Mouse (Mus musculus) thymus, postnatal 10 days (tissue): ENCODE results near the gene Haspin.
A peak's percentile ranks its signal among the peaks of the same experiment; 100 is the strongest.

Source experiments
- DNase-seq, 2 experiments: peaks; one replicate each; pipeline ENCODE4 v3.0.0; 2021; ENCODE audit warnings: low spot score in 2 of 2

The Haspin gene

GRCm38 (mm10) chr11:73146026-73146974 lies 8.2 kb upstream of the Haspin start:
- no peak for DNase-seq

DNA sequence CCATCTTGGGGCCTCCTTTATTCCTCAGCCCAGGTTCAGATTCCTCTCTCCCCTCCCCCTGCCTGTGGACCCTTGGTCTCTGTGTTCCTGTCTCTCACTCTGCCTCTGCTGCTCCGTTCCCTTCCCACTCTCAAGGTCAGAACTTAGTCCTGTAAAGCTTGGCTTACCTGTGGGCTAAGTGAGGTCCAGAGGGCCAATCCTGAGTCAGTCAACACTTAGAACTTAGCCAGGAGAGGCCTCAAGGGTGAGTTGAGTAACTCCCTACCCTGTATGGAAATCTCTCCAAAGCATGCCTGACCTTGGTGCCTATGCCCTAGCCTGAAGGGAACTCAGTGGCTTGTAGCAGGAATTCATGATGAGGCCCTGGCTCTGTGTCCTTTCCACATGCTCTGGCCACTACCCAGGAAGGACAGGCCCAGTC lies 6.2 kb upstream of the Haspin start:
- DNase-seq: no peak

DNA sequence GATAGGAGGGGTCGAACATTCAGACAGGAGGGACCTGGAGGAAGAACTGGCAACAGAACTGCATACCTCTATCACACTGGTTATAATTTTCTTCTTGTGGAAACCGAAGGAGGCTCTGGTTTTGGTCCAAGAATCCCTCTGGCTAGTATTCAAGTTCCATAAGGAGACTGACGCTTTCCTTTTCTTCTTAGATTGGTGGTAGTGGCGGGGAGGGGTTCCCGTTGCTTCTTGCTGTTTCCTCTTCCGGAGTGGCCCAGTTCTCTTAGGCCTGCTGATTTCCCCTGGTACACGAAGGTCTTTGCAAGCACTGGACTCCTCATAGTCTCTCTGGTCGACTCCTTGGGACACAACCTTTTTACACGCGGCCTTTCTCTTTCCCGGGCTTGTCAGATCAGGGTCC lies 978 bp downstream of the Haspin start:
- peak in 1 of 2 experiments; percentile 10 for DNase-seq

- DNase-seq: no peak
Measured at GRCm38 (mm10) chr11:73136587-73136986, 1.5 kb downstream of the Haspin start.

GRCm38 (mm10) chr11:73134222-73134621 lies 3.9 kb downstream of the Haspin start:
- no peak for DNase-seq

DNA sequence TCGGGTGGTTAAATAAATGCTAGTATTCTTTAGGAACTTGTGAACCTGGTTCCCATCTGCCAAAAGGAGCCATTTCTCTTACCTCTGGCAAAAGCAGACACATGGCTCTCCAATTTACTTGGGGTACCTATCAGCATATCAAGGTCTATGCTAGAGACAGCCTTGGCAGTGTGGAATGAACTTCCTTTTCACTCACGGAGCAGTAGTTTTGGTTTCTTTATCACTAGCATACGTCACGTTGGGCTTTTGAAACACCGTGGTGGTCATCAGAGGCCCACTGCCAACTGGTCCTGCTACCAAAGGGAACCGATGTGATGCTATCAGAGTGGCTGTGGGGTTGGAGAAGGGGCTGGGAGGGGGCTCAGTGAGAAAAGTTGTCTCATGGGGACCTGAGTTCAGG lies 5.1 kb downstream of the Haspin start:
- DNase-seq: no peak

GRCm38 (mm10) chr11:73131020-73131419 lies 7.1 kb downstream of the Haspin start:
- peak; percentile 36 to 50 for DNase-seq

- DNase-seq: no peak
Measured at GRCm38 (mm10) chr11:73126495-73126894, 11.6 kb downstream of the Haspin start.

- no peak for DNase-seq
Measured at GRCm38 (mm10) chr11:73111414-73111813, 26.7 kb downstream of the Haspin start.

DNA sequence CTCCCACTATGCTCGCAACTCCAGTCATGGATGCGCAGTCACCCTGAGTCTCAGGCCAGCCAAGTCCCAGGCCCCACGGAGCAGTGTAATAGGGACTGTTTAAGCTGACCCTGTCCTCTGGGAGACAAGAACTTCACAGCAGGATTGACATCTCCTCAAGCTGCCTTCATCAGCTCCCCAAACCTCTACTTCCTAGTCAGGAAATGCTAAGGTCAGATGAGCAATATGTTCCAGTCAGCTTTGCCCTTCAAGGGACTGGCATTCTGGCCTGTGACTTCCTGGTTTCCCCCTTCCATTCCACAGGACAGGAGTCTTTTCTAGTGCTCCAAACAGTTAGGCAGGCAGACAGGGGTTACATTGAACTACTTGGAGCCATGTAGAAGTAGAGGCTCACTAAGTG lies 28.2 kb downstream of the Haspin start:
- DNase-seq: no peak

- DNase-seq: peak; percentile 33 to 36
Measured at GRCm38 (mm10) chr11:73108898-73109625, 29.0 kb downstream of the Haspin start.

DNA sequence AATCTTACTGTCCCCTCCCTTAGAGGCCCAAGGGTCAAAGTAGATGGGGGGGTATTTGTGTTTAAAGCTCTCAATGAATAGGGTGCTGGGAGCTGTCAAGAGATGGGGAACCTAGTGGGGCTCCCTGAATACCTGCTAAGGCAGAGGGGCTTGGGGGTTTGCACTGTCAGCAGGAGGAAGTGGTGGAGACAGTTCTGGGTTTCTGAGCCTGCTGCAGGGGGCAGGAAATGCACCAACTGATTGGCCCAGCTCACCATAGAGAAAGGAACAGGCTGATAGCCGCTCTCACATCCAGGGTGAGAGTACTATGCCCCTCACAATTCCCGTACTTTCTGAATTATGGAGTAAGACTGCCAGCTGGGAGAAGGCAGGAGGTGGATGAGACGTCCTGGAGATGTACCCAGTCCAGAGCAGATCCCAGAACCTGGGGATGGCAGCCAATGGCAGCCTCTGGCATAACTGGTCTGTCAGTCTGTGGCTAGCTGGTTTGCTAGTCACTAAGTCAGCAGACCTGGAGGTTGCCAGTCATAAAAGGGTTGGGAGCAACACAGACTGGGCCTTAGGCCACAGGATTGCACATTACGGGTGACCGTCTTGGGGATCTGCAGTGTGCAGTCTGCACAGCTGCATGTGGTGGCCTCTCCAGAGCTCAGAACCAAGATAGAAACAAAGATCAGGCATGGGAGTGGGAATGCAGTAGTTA lies 29.7 kb downstream of the Haspin start:
- peak; percentile 70 to 73 for DNase-seq

GRCm38 (mm10) chr11:73107358-73107757 lies 30.7 kb downstream of the Haspin start:
- peak; percentile 53 to 60 for DNase-seq

DNA sequence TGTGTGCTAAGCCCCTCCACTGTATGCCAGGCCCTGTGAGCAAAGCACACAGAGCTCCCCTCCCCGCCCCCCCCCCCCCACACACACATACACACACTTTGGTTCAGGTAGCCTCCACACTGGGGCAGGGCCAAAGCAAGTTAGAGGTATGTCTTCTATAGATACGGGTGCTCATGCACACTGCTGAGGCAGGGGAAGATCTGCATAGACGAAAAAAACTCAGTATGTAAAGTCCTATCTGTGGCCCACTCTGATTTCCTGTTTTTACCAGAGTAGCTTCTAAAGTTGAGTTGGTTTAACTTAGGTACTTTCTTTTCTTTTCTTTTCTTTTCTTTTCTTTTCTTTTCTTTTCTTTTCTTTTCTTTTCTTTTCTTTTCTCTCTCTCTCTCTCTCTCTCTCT lies 32.8 kb downstream of the Haspin start:
- no peak for DNase-seq

DNA sequence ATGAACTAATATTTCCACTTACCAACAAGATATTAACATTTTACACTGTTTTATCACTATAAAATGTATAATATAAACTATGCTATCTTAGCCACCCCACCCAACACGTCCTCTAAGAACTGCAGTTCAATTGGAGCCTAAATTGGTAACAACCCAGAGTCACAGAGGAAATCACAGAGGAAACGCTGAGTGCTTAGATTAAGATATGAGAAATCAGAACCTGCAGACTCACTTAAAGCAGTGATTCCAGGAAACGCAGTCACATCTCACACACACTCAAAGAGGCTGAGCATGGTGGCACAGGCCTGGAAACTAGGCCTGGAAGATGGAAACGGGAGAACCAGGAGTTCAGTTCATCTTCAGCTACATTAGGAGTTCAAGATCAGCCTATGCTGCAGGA lies 36.8 kb downstream of the Haspin start:
- no peak for DNase-seq

GRCm38 (mm10) chr11:73099976-73100750 lies 37.9 kb downstream of the Haspin start:
- no peak for DNase-seq

- no peak for DNase-seq
Measured at GRCm38 (mm10) chr11:73098860-73099259, 39.2 kb downstream of the Haspin start.

- DNase-seq: no peak
Measured at GRCm38 (mm10) chr11:73094231-73094995, 43.7 kb downstream of the Haspin start.

DNA sequence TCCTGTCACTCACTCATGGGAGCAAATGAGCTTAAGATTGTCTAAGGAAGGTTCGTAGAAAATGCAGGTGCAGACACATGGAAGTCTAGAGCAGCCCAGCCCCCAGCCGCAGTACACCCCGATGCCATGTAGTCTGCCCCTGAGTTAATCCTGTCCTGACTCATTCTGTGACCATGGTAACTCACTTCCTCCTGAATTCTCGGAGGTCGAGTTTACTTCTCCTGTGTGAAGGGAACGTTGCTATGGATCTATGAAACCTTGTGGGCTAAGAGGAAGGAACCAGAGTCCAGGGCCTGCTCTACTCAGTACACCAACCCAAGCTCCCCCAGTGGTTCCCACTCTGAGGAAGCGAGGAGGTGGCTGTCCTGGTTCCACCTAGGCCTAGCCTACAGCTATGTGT lies 45.2 kb downstream of the Haspin start:
- no peak for DNase-seq

- DNase-seq: no peak
Measured at GRCm38 (mm10) chr11:73092057-73092456, 46.0 kb downstream of the Haspin start.

DNA sequence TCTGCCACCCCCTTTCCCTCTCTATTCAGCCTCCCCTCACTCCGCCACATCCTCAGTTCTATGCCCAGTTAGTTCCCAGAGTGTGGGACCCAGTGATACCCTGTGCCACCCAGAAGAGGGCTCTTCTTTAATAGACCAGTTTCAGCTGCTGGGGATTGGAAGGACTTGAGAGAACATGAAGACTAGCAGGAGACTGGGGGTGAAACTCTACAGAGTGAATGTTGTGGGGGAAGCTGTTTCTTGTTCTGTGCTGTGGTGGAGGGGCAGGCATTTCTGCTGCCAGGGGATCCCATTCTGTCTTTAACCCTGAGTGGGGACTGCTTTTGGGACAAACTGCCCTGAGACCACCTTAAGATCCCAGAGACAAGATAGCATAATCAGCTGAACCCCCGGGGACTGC lies 47.3 kb downstream of the Haspin start:
- DNase-seq: no peak
